30 mouse cellular contexts compared by ENCODE assay signal in the genomic region with DNA sequence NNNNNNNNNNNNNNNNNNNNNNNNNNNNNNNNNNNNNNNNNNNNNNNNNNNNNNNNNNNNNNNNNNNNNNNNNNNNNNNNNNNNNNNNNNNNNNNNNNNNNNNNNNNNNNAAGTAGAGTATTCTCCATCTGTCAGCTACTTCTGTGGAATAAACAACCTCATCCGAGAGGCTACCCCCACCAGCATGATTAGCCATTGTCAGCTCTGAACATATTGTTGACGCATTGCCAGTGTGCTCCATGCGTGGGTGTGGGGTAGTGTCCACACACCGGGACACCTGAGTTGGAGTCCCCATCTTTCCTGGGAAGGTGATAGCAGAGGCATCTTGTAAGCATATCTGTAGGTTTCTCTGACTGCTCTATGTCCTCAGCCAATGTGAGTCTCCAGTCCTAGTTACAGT. TPM values are rescaled to one million over a fixed set of nuclear protein-coding genes. Genes with fewer than 3 reads are reported as not detected.
DNase-seq lines count a peak whose midpoint lies in the region; ATAC-seq lines count a peak whose summit lies in the region.
"Had no signal": no experiment of that assay in that cellular context is flagged by ENCODE, and none has a peak within 500 bp of the region (broad histone marks: within the 10 kb centered on the region; RNA-seq: fewer than 3 reads in every experiment).

No protein-coding gene starts in this region.

- no peak for ATAC-seq in forebrain, embryonic 12.5 days (ENCODE audit: low FRiP score)
- ATAC-seq in neural tube, embryonic 13.5 days (ENCODE audit: low read depth), result no peak
- no peak for ATAC-seq in neural tube, embryonic 15.5 days (ENCODE audit: low FRiP score)
- ATAC-seq: hindbrain, postnatal 0 days; midbrain, embryonic 13.5 days; Patski had no signal

- H3K27me3 ChIP-seq in forebrain, embryonic 12.5 days, result peaks cover 4% of the 10 kb centered on the region; the same call in 1 of the 2 replicates
- no peaks in the 10 kb centered on the region for H3K27me3 ChIP-seq in forebrain, embryonic 10.5 days (ENCODE audit: poor library complexity, severe bottlenecking)
- H3K27me3 ChIP-seq in neural tube, embryonic 13.5 days, result no peaks in the 10 kb centered on the region
- H3K27me3 ChIP-seq in neural tube, embryonic 15.5 days (replicated peaks), result no peaks in the 10 kb centered on the region
- H3K27me3 ChIP-seq: limb, embryonic 15.5 days; midbrain, embryonic 13.5 days had no signal

- no peaks in the 10 kb centered on the region for H3K36me3 ChIP-seq in forebrain, embryonic 12.5 days (replicated peaks)
- no peaks in the 10 kb centered on the region for H3K36me3 ChIP-seq in forebrain, embryonic 10.5 days (replicated peaks)
- H3K36me3 ChIP-seq in neural tube, embryonic 13.5 days, result no peaks in the 10 kb centered on the region
- H3K36me3 ChIP-seq in neural tube, embryonic 15.5 days, result no peaks in the 10 kb centered on the region
- H3K36me3 ChIP-seq: embryonic facial prominence, embryonic 15.5 days; G1E; kidney, embryonic 15.5 days; limb, embryonic 15.5 days; midbrain, embryonic 13.5 days had no signal

- no peaks in the 10 kb centered on the region; the same call in 1 of the 2 replicates for H3K4me1 ChIP-seq in forebrain, embryonic 12.5 days
- H3K4me1 ChIP-seq in forebrain, embryonic 10.5 days, result peaks cover 3% of the 10 kb centered on the region; the same call in 1 of the 2 replicates
- peaks cover 27% of the 10 kb centered on the region for H3K4me1 ChIP-seq in neural tube, embryonic 13.5 days (replicated peaks)
- peaks cover 13% of the 10 kb centered on the region for H3K4me1 ChIP-seq in neural tube, embryonic 15.5 days
- H3K4me1 ChIP-seq: kidney, embryonic 15.5 days had no signal

- no peaks in the 10 kb centered on the region for H3K9me3 ChIP-seq in forebrain, embryonic 12.5 days
- H3K9me3 ChIP-seq in forebrain, embryonic 10.5 days, result no peaks in the 10 kb centered on the region
- no peaks in the 10 kb centered on the region for H3K9me3 ChIP-seq in neural tube, embryonic 13.5 days
- H3K9me3 ChIP-seq in neural tube, embryonic 15.5 days (replicated peaks), result no peaks in the 10 kb centered on the region
- H3K9me3 ChIP-seq: embryonic facial prominence, embryonic 15.5 days; kidney, embryonic 15.5 days; limb, embryonic 15.5 days; midbrain, embryonic 13.5 days had no signal

- H3K9ac ChIP-seq in forebrain, embryonic 12.5 days, result no peak overlapping the region
- H3K9ac ChIP-seq in neural tube, embryonic 13.5 days, result 0 out of 2 replicates have a peak overlapping the region, but pooled peaks have one; percentile 8
- H3K9ac ChIP-seq in neural tube, embryonic 15.5 days (replicated peaks), result no peak overlapping the region
- H3K9ac ChIP-seq: embryonic facial prominence, embryonic 15.5 days; kidney, embryonic 15.5 days; limb, embryonic 15.5 days; liver, embryonic 14.5 days; lung, embryonic 14.5 days; midbrain, embryonic 13.5 days had no signal

- 83% methylated on average over 4 of the region's 4 CpGs for WGBS in forebrain, embryonic 12.5 days
- whole genome bisulfite sequencing in forebrain, embryonic 10.5 days, result 92% methylated on average over 4 of the region's 4 CpGs
- WGBS in neural tube, embryonic 13.5 days, result 77% methylated on average over 4 of the region's 4 CpGs
- 68% methylated on average over 4 of the region's 4 CpGs for WGBS in neural tube, embryonic 15.5 days

- no peak for DNase-seq in forebrain, embryonic 10.5 days (ENCODE audit: extremely low spot score, low spot score)
- DNase-seq in cerebellum, adult 9-10 months, result peak; percentile 62
- no peak for DNase-seq in urinary bladder, adult 18-20 months (ENCODE audit: low spot score in 2 of 2)
- no peak for DNase-seq in kidney, postnatal 25 days
- DNase-seq: adrenal gland, adult 8-10 months; B cell, adult 2 months; embryo, embryonic 11 days; gastrocnemius, postnatal 10 days; heart, adult 11 months; kidney, adult 11 months; layer of hippocampus, adult 9-11 months; left cerebral cortex, postnatal 4 days; lung, embryonic 14.5 days; lung, postnatal 36 days; right cerebral cortex, postnatal 25 days; thymus, postnatal 25 days had no signal

- H3K4me3 ChIP-seq in forebrain, embryonic 12.5 days (replicated peaks), result no peak overlapping the region
- no peak overlapping the region for H3K4me3 ChIP-seq in forebrain, embryonic 10.5 days
- H3K4me3 ChIP-seq in neural tube, embryonic 13.5 days, result no peak overlapping the region
- no peak overlapping the region for H3K4me3 ChIP-seq in neural tube, embryonic 15.5 days (replicated peaks)
- H3K4me3 ChIP-seq: embryonic facial prominence, embryonic 15.5 days; kidney, embryonic 15.5 days; left cerebral cortex, adult 2 months; limb, embryonic 15.5 days; megakaryocyte, embryonic 14.5 days; midbrain, embryonic 13.5 days had no signal

- 0 out of 2 replicates have a peak overlapping the region, but pooled peaks have one; percentile 19 for H3K27ac ChIP-seq in forebrain, embryonic 12.5 days
- H3K27ac ChIP-seq in forebrain, embryonic 10.5 days, result no peak overlapping the region
- H3K27ac ChIP-seq in neural tube, embryonic 13.5 days (replicated peaks), result peak overlapping the region; percentile 33; the same call in 1 of the 2 replicates
- no peak overlapping the region for H3K27ac ChIP-seq in neural tube, embryonic 15.5 days (replicated peaks)
- H3K27ac ChIP-seq: embryonic facial prominence, embryonic 15.5 days; hindbrain, postnatal 0 days; kidney, embryonic 15.5 days; left cerebral cortex, adult 2 months; limb, embryonic 15.5 days; liver, embryonic 14.5 days; midbrain, embryonic 13.5 days had no signal

- no peak overlapping the region for H3K4me2 ChIP-seq in forebrain, embryonic 12.5 days
- H3K4me2 ChIP-seq in neural tube, embryonic 13.5 days, result no peak overlapping the region
- no peak overlapping the region for H3K4me2 ChIP-seq in neural tube, embryonic 15.5 days
- H3K4me2 ChIP-seq: embryonic facial prominence, embryonic 15.5 days; heart, embryonic 11.5 days; kidney, embryonic 15.5 days; limb, embryonic 15.5 days; lung, embryonic 14.5 days; midbrain, embryonic 13.5 days had no signal

RNA-seq across cellular contexts. Expression of a gene that starts 16.2 kb away (rescaled TPM):
- polyA plus RNA-seq in forebrain, embryonic 12.5 days (2016; fragmentation: Nextera tagmentation; extraction: Ambion mirVana), result 15.8 and 16.1 TPM in 2 replicates
- 12.8 and 13.0 TPM in 2 replicates for polyA plus RNA-seq in forebrain, embryonic 10.5 days (2016; fragmentation: Nextera tagmentation; extraction: Ambion mirVana)
- polyA plus RNA-seq in neural tube, embryonic 13.5 days (2015; fragmentation: Nextera tagmentation; extraction: Ambion mirVana), result 9.6 and 11.1 TPM in 2 replicates
- polyA plus RNA-seq in neural tube, embryonic 15.5 days (2015; fragmentation: Nextera tagmentation; extraction: Ambion mirVana), result 10.4 and 11.7 TPM in 2 replicates

RNA-seq across cellular contexts. Expression of a gene that starts 39.0 kb away (rescaled TPM):
- 4.0 and 4.8 TPM in 2 replicates for polyA plus RNA-seq in forebrain, embryonic 12.5 days (2016; fragmentation: Nextera tagmentation; extraction: Ambion mirVana)
- polyA plus RNA-seq in forebrain, embryonic 10.5 days (2016; fragmentation: Nextera tagmentation; extraction: Ambion mirVana), result 1.4 and 1.7 TPM in 2 replicates
- 15.3 and 18.8 TPM in 2 replicates for polyA plus RNA-seq in neural tube, embryonic 13.5 days (2015; fragmentation: Nextera tagmentation; extraction: Ambion mirVana)
- 26.0 and 28.3 TPM in 2 replicates for polyA plus RNA-seq in neural tube, embryonic 15.5 days (2015; fragmentation: Nextera tagmentation; extraction: Ambion mirVana)
- polyA plus RNA-seq: G1E; liver, embryonic 14.5 days had no signal

Comparison
In these comparisons a context has a peak if more than half of its experiments do, and no peak if none do; other contexts are left out.
1. H3K27ac ChIP-seq: peak in forebrain, embryonic 12.5 days (single experiment) and neural tube, embryonic 13.5 days (single experiment); none in forebrain, embryonic 10.5 days (single experiment) and neural tube, embryonic 15.5 days (single experiment).